Mouse (Mus musculus) kidney, embryonic 15.5 days (tissue): Measurements from ENCODE around the gene Srrd. TPM values are rescaled to one million over a fixed set of nuclear protein-coding genes. Genes with fewer than 3 reads are reported as not detected.

ENCODE experiments used
- ATAC-seq: fragments of 200-750 bp; cut with Nextera tagmentation; replicated peaks from 2 replicates; pipeline ENCODE4 v1.8.0; 2017; ENCODE audit warnings: moderate TSS enrichment; ENCODE audit not compliant: low FRiP score
- H3K27ac ChIP-seq: fragments of 300-500 bp; sonication (generic); 2 replicates; pipeline ENCODE4 v1.5.1; 2015; ENCODE audit warnings: mild to moderate bottlenecking, inconsistent platforms
- H3K27me3 ChIP-seq: fragments of 300-500 bp; sonication (generic); 2 replicates; pipeline ENCODE4 v1.6.1; 2015; ENCODE audit warnings: inconsistent platforms
- H3K36me3 ChIP-seq: fragments of 300-500 bp; sonication (generic); 2 replicates; pipeline ENCODE4 v1.6.1; 2015; ENCODE audit warnings: inconsistent platforms
- H3K4me1 ChIP-seq: fragments of 300-500 bp; sonication (generic); 2 replicates; pipeline ENCODE4 v1.6.1; 2015; ENCODE audit warnings: inconsistent platforms
- H3K4me2 ChIP-seq: fragments of 300-500 bp; sonication (generic); 2 replicates; pipeline ENCODE4 v1.6.1; 2015; ENCODE audit warnings: moderate library complexity, mild to moderate bottlenecking, inconsistent platforms
- H3K4me3 ChIP-seq: fragments of 300-500 bp; sonication (generic); replicated peaks from 2 replicates; pipeline ENCODE4 v1.5.1; 2015; ENCODE audit warnings: mild to moderate bottlenecking, inconsistent platforms
- H3K9ac ChIP-seq: fragments of 300-500 bp; sonication (generic); 2 replicates; pipeline ENCODE4 v1.6.1; 2015; ENCODE audit warnings: mild to moderate bottlenecking, inconsistent platforms
- H3K9me3 ChIP-seq: fragments of 300-500 bp; sonication (generic); replicated peaks from 2 replicates; pipeline ENCODE4 v1.6.1; 2016; ENCODE audit warnings: inconsistent platforms
- whole genome bisulfite sequencing: fragments of 180-500 bp; shearing (Covaris S2); methylation state at CpG from one replicate; pipeline ENCODE4 v1.1.7; 2015; ENCODE audit warnings: mixed read lengths; 5-methylcytosine and 5-hydroxymethylcytosine counted together
- polyA plus RNA-seq: library from polyadenylated mRNA; unstranded; fragments of >200 nt; fragmentation: Nextera tagmentation; extraction: Ambion mirVana; gene quantifications from 2 replicates; pipeline ENCODE4 v1.2.1, GENCODE M21; 2015

Gene Srrd
- polyA plus RNA-seq = 38.5 and 44.8 TPM in 2 replicates

GRCm38 (mm10) chr5:112342463-112343204 is at the start of gene Srrd, which contains the start of gene Hps4:
Srrd (minus strand) TSS chr5:112343040.
Hps4 (plus strand) TSS chr5:112343083.
- Histone ChIP-seq H3K9ac (peak within 1 kb of the TSS; percentile 75), H3K36me3 (peaks cover 54% of the 10 kb centered on the region), H3K4me1 (peaks cover 32% of the 10 kb centered on the region), H3K4me2 (peak within 1 kb of the TSS; percentile 81), H3K27me3 (no peaks in the 10 kb centered on the region), H3K27ac (peak within 1 kb of the TSS; percentile 56; the same call in 1 of the 2 replicates), H3K9me3 (no peaks in the 10 kb centered on the region), H3K4me3 (peak within 1 kb of the TSS; percentile 73)
- WGBS = 2% methylated on average over 63 of the region's 64 CpGs
- peak; percentile 76 for ATAC-seq

- WGBS = 75% methylated on average over 27 of the region's 27 CpGs
- Histone ChIP-seq H3K4me1 (peaks cover 20% of the 10 kb centered on the region), H3K9me3 (no peaks in the 10 kb centered on the region), H3K4me2 (no peak overlapping the region), H3K9ac (no peak overlapping the region), H3K27ac (no peak overlapping the region), H3K27me3 (peaks cover 45% of the 10 kb centered on the region), H3K4me3 (no peak overlapping the region), H3K36me3 (no peaks in the 10 kb centered on the region)
- no peak for ATAC-seq
Observed at GRCm38 (mm10) chr5:112391676-112392323, 49.0 kb upstream of the Srrd start.

DNA sequence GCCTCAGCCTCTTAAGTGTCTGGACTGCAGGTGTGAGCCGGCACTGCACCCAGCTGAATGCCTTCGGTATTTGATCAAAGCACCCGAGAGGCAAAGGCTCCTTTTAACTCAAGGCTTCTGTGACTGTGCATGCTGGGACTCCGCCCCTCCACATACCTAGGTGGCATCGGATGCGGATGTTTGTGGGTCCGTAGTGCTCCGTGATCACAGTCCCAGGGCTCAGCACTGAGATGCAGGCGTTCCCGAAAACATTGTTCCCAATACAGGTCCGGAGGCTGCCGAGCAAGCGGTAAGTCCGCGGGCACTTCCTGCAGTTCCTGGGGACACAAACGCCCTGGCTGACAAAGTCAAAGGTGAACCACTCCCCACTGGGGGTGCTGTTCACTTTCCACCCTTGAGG is 48.2 kb upstream of the Srrd start:
- Histone ChIP-seq H3K4me1 (peaks cover 20% of the 10 kb centered on the region), H3K4me2 (no peak overlapping the region), H3K27ac (no peak overlapping the region), H3K36me3 (no peaks in the 10 kb centered on the region), H3K4me3 (no peak overlapping the region), H3K9ac (no peak overlapping the region), H3K9me3 (no peaks in the 10 kb centered on the region), H3K27me3 (peaks cover 39% of the 10 kb centered on the region)
- 68% methylated on average over 16 of the region's 16 CpGs for WGBS
- no peak for ATAC-seq

DNA sequence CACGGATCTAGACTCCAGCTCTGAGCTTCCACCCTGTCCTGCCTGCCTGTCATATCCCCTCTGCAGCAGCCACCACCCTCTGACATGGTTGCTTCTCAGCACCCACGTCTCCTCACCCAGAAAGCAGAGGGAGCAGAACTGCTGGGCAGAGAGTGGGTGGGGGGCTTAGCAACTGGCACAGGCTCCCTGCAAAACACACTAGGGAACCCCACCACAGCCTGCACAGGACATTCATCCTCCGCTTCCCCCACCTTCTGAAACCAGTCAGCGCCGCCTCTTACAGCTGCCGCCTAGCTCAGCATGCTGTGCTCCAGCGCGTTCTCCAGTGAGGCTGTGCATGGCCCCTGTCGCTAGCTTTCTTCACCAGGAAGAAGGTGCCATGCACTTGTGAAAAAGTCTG is 46.5 kb upstream of the Srrd start:
- Histone ChIP-seq H3K4me2 (no peak overlapping the region), H3K36me3 (no peaks in the 10 kb centered on the region), H3K9ac (no peak overlapping the region), H3K27ac (no peak overlapping the region), H3K27me3 (peaks cover 29% of the 10 kb centered on the region), H3K4me1 (peaks cover 14% of the 10 kb centered on the region), H3K9me3 (no peaks in the 10 kb centered on the region), H3K4me3 (no peak overlapping the region)
- 68% methylated on average over 9 of the region's 9 CpGs for WGBS
- no peak for ATAC-seq

GRCm38 (mm10) chr5:112385973-112386372 is 43.1 kb upstream of the Srrd start:
- no peak for ATAC-seq
- WGBS = 81% methylated on average over 2 of the region's 2 CpGs
- no peak overlapping the region for H3K27ac ChIP-seq
- H3K4me2 ChIP-seq = no peak overlapping the region
- H3K9me3 ChIP-seq = no peaks in the 10 kb centered on the region
- no peaks in the 10 kb centered on the region for H3K36me3 ChIP-seq
- H3K9ac ChIP-seq = no peak overlapping the region
- H3K27me3 ChIP-seq = no peaks in the 10 kb centered on the region
- no peak overlapping the region for H3K4me3 ChIP-seq
- 0 out of 2 replicates have a peak, but pooled peaks cover 4% of the 10 kb centered on the region for H3K4me1 ChIP-seq

- no peak overlapping the region for H3K4me2 ChIP-seq
- no peak overlapping the region for H3K27ac ChIP-seq
- no peak for ATAC-seq
- no peaks in the 10 kb centered on the region for H3K9me3 ChIP-seq
- no peak overlapping the region for H3K9ac ChIP-seq
- no peaks in the 10 kb centered on the region for H3K36me3 ChIP-seq
- 90% methylated on average over 13 of the region's 13 CpGs for whole genome bisulfite sequencing
- H3K27me3 ChIP-seq = no peaks in the 10 kb centered on the region
- H3K4me1 ChIP-seq = 0 out of 2 replicates have a peak, but pooled peaks cover 4% of the 10 kb centered on the region
- no peak overlapping the region for H3K4me3 ChIP-seq
Observed at GRCm38 (mm10) chr5:112384805-112385472, 42.1 kb upstream of the Srrd start.

DNA sequence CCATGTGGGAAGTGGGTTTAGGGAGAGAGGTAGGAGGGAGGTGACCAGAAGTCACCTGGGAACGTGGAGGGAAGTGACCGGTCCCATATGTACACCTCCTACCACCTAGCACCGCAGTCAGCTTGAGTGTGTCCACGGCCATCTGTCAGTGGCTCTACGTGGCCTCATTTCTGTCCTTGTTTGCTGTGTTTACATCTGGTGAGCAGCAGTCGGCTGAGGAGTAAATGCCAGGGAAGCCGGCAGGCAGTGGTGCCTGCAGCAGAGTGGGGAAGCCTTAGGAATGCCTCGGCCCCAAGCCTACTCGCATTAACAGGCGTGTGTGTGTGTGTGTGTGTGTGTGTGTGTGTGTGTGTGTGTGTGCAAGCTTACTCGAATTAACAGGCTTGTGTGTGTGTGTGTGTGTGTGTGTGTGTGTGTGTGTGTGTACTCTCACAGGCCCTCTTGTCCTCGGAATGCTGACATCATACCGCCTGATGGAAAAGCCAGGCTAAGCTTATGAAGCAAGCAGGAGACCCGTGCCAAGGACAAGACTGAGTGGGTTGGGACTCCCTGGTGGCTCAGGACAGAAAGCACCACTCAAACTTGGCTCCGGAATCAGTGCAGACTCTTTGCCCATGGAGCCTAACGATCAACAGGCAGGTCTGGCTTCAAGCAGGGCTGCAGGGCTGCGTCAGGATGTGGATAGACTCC is 39.9 kb upstream of the Srrd start:
- H3K27me3 ChIP-seq = no peaks in the 10 kb centered on the region
- 0 out of 2 replicates have a peak, but pooled peaks have one; percentile 26 for ATAC-seq
- H3K4me2 ChIP-seq = no peak overlapping the region
- no peaks in the 10 kb centered on the region for H3K9me3 ChIP-seq
- H3K27ac ChIP-seq = no peak overlapping the region
- peaks cover 20% of the 10 kb centered on the region; the same call in 1 of the 2 replicates for H3K36me3 ChIP-seq
- 68% methylated on average over 17 of the region's 17 CpGs for WGBS
- H3K4me1 ChIP-seq = no peaks in the 10 kb centered on the region
- no peak overlapping the region for H3K9ac ChIP-seq
- no peak overlapping the region for H3K4me3 ChIP-seq

- 74% methylated on average over 9 of the region's 9 CpGs for WGBS
- no peaks in the 10 kb centered on the region for H3K9me3 ChIP-seq
- H3K36me3 ChIP-seq = peaks cover 24% of the 10 kb centered on the region
- H3K27me3 ChIP-seq = no peaks in the 10 kb centered on the region
- no peak overlapping the region for H3K4me3 ChIP-seq
- H3K9ac ChIP-seq = no peak overlapping the region
- no peaks in the 10 kb centered on the region for H3K4me1 ChIP-seq
- H3K4me2 ChIP-seq = no peak overlapping the region
- no peak overlapping the region for H3K27ac ChIP-seq
- no peak for ATAC-seq
Observed at GRCm38 (mm10) chr5:112382042-112382441, 39.2 kb upstream of the Srrd start.

GRCm38 (mm10) chr5:112381154-112381553 is 38.3 kb upstream of the Srrd start:
- Histone ChIP-seq H3K4me1 (no peaks in the 10 kb centered on the region), H3K9ac (no peak overlapping the region), H3K27ac (no peak overlapping the region), H3K9me3 (no peaks in the 10 kb centered on the region), H3K36me3 (peaks cover 27% of the 10 kb centered on the region), H3K4me3 (no peak overlapping the region), H3K27me3 (no peaks in the 10 kb centered on the region), H3K4me2 (no peak overlapping the region)
- WGBS = 87% methylated on average over 11 of the region's 11 CpGs
- no peak for ATAC-seq

DNA sequence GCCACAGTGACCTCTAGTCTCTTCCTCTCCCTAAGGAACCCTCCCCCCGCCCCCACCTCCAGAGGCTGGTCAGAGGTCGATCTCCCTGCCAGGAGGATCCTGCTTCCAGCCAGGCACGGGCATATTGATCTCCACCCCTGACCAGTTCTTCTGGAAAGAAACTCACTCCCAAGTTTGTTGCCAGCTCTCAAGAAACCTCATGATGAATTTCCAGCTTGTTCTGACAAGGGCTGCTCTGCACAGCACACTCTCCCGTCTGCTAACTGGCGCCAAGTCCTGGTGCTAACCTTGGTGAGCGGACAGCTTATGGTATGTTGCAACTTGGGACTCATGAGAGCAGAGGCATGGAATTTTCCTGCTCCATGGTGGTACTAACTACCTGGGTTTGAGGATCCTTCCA is 35.9 kb upstream of the Srrd start:
- Histone ChIP-seq H3K27ac (no peak overlapping the region), H3K4me3 (no peak overlapping the region), H3K27me3 (no peaks in the 10 kb centered on the region), H3K9ac (no peak overlapping the region), H3K4me2 (no peak overlapping the region), H3K4me1 (no peaks in the 10 kb centered on the region), H3K9me3 (no peaks in the 10 kb centered on the region), H3K36me3 (peaks cover 51% of the 10 kb centered on the region)
- WGBS = 79% methylated on average over 6 of the region's 6 CpGs
- ATAC-seq = no peak

DNA sequence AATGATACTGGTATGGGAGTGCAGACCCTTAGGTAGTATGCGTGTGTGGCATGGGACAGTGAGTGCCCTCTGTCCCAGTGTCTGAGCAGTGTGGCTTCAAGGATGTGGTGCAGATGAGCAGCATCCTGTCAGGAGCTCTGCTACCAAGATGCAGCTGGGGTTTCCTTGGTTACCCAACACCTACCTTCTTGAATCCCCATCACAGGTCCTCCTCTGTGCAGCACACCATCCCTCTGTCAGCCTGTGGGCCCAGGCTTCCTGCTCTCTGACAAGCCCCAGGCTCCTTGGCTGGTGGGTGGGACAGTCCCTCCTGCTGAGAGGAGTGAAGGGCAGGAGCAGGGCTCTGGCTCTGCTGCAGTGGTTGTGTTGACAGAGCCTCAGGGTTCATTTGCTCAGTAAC is 34.5 kb upstream of the Srrd start:
- Histone ChIP-seq H3K4me3 (no peak overlapping the region), H3K36me3 (peaks cover 64% of the 10 kb centered on the region), H3K27me3 (no peaks in the 10 kb centered on the region), H3K9ac (no peak overlapping the region), H3K9me3 (no peaks in the 10 kb centered on the region), H3K4me1 (no peaks in the 10 kb centered on the region), H3K4me2 (no peak overlapping the region), H3K27ac (no peak overlapping the region)
- 100% methylated on average over 1 of the region's 1 CpGs for WGBS
- no peak for ATAC-seq
